Mouse (Mus musculus): ENCODE data around the gene Mthfr. TPM values are rescaled to one million over a fixed set of nuclear protein-coding genes. Genes with fewer than 3 reads are reported as not detected.
"Not testable (repeated sequence)": the region's sequence is repeated elsewhere in the genome, so short reads cannot be mapped to it uniquely, and the experiment has no call there.

Mthfr gene
- total and polyA plus RNA-seq, 3 experiments, result 15.3 to 17.0 (median 16.3) TPM

GRCm38 (mm10) chr4:148044113-148044512, 5.2 kb downstream of the Mthfr start:
- H3K27me3 ChIP-seq (replicated peaks), result no peaks in the 10 kb centered on the region
- peaks cover 59 to 81% of the 10 kb centered on the region in 2 experiments for H3K36me3 ChIP-seq (replicated peaks in 1 of 2; ENCODE audit: control insufficient read depth in 1 of 2, insufficient read depth in 1 of 2, low read length in 1 of 2)
- in situ Hi-C loops (cut with MboI; ENCODE audit: low pct_ligation_motif_present, low pct_unique_long_range_greater_than_20kb, low sequenced_read_pairs), result no loop called here
- H3K27ac ChIP-seq (ENCODE audit: insufficient read depth, low read depth), result no peak overlapping the region
- DNase-seq (ENCODE audit: extremely low read depth), result no peak
- 0 out of 2 replicates have a peak, but pooled peaks cover 6% of the 10 kb centered on the region for H3K79me2 ChIP-seq (replicated peaks; ENCODE audit: control insufficient read depth, extremely low read depth, insufficient read depth, poor library complexity, severe bottlenecking)
- TF ChIP-seq NRF1 (IDR thresholded peaks at IDR 0.05; ENCODE audit: low read depth, low read length), result no peak
- TF ChIP-seq TBP (conservative IDR thresholded peaks at IDR 0.05; ENCODE audit: low read depth, low read length), result no peak
- no peak for TF ChIP-seq ETS1 (conservative IDR thresholded peaks at IDR 0.05; ENCODE audit: low read depth, low read length)
- TF ChIP-seq MEF2A (IDR thresholded peaks at IDR 0.05; ENCODE audit: borderline replicate concordance, low read depth, low read length), result no peak
- no peak for TF ChIP-seq RCOR1 (conservative IDR thresholded peaks at IDR 0.05; ENCODE audit: low read depth, low read length)
- no peak for TF ChIP-seq GABPA (IDR thresholded peaks at IDR 0.05; ENCODE audit: insufficient replicate concordance, low read depth, low read length)
- no peak for TF ChIP-seq JUN (IDR thresholded peaks at IDR 0.05; ENCODE audit: insufficient read depth, low read depth, low read length)
- no peak for TF ChIP-seq MAZ (IDR thresholded peaks at IDR 0.05; ENCODE audit: low read depth, low read length)
- H3K4me3 ChIP-seq (replicated peaks in 1 of 3; ENCODE audit: low read depth in 2 of 3, low read length in 2 of 3, poor library complexity in 1 of 3), result no peak overlapping the region
- H3K9me3 ChIP-seq (replicated peaks; ENCODE audit: low read length), result no peaks in the 10 kb centered on the region
- H3K4me1 ChIP-seq (ENCODE audit: control insufficient read depth in 1 of 2, insufficient read depth in 2 of 2), result peaks cover 11 to 46% of the 10 kb centered on the region in 2 experiments
- H3K9ac ChIP-seq (ENCODE audit: insufficient read depth, low read depth), result no peak overlapping the region
- dilution Hi-C loops (cut with MboI; ENCODE audit: extremely low pct_ligation_motif_present, extremely low pct_unique_long_range_greater_than_20kb, low sequenced_read_pairs), result no loop called here
- H3K4me2 ChIP-seq (ENCODE audit: insufficient read depth, low read depth, poor library complexity, severe bottlenecking), result no peak overlapping the region

GRCm38 (mm10) chr4:148046450-148047031, 7.7 kb downstream of the Mthfr start:
- dilution Hi-C loops (cut with MboI; ENCODE audit: extremely low pct_ligation_motif_present, extremely low pct_unique_long_range_greater_than_20kb, low sequenced_read_pairs) (no loop called here), in situ Hi-C loops (cut with MboI; ENCODE audit: low pct_ligation_motif_present, low pct_unique_long_range_greater_than_20kb, low sequenced_read_pairs) (no loop called here)
- Histone ChIP-seq H3K9ac (ENCODE audit: insufficient read depth, low read depth) (no peak overlapping the region), H3K27me3 (replicated peaks) (no peaks in the 10 kb centered on the region), H3K4me1 (ENCODE audit: control insufficient read depth in 1 of 2, insufficient read depth in 2 of 2) (peaks cover 2 to 27% of the 10 kb centered on the region in 2 experiments; a peak in 2 of 4 replicates), H3K79me2 (replicated peaks; ENCODE audit: control insufficient read depth, extremely low read depth, insufficient read depth, poor library complexity, severe bottlenecking) (no peaks in the 10 kb centered on the region), H3K4me3 (replicated peaks in 1 of 3; ENCODE audit: low read depth in 2 of 3, low read length in 2 of 3, poor library complexity in 1 of 3) (no peak overlapping the region), H3K9me3 (replicated peaks; ENCODE audit: low read length) (no peaks in the 10 kb centered on the region), H3K4me2 (ENCODE audit: insufficient read depth, low read depth, poor library complexity, severe bottlenecking) (no peak overlapping the region), H3K36me3 (replicated peaks in 1 of 2; ENCODE audit: control insufficient read depth in 1 of 2, insufficient read depth in 1 of 2, low read length in 1 of 2) (peaks cover 78 to 92% of the 10 kb centered on the region in 2 experiments), H3K27ac (ENCODE audit: insufficient read depth, low read depth) (no peak overlapping the region)
- TF ChIP-seq UBTF (IDR thresholded peaks at IDR 0.05; ENCODE audit: low read depth, low read length) (no peak), USF1 (IDR thresholded peaks at IDR 0.05; ENCODE audit: low read depth, low read length) (no peak)
- DNase-seq (ENCODE audit: extremely low read depth), result no peak

DNA sequence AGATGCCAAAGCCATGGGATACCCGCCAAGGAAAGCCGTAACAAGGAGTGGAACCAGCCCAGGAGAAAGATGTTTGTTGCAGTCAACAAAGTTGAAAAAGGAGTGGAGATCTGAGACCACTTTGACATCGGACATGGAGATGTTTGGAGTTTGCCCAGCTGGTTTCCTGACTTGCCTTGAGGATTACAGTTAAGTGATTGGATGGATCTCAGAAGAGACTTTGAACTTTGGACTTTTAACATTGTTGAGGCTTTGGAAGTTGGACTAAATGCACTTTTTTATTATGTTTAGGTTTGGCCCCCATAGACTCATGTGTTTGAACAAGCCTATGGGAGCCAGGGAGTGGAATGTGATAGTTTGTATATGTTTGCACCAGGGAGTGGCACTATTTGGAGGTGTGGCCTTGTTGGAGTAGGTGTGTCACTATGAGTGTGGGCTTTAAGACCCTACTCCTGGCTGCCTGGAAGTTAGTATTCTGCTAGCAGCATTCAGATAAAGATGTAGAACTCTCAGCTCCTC, 11.6 kb downstream of the Mthfr start:
- H3K27me3 ChIP-seq (replicated peaks); DNase-seq (ENCODE audit: extremely low read depth); H3K4me1 ChIP-seq (ENCODE audit: control insufficient read depth in 1 of 2, insufficient read depth in 2 of 2); in situ Hi-C loops (cut with MboI; ENCODE audit: low pct_ligation_motif_present, low pct_unique_long_range_greater_than_20kb, low sequenced_read_pairs); H3K4me3 ChIP-seq (replicated peaks in 1 of 3; ENCODE audit: low read depth in 2 of 3, low read length in 2 of 3, poor library complexity in 1 of 3); H3K9ac ChIP-seq (ENCODE audit: insufficient read depth, low read depth); dilution Hi-C loops (cut with MboI; ENCODE audit: extremely low pct_ligation_motif_present, extremely low pct_unique_long_range_greater_than_20kb, low sequenced_read_pairs); H3K9me3 ChIP-seq (replicated peaks; ENCODE audit: low read length); H3K27ac ChIP-seq (ENCODE audit: insufficient read depth, low read depth); H3K79me2 ChIP-seq (replicated peaks; ENCODE audit: control insufficient read depth, extremely low read depth, insufficient read depth, poor library complexity, severe bottlenecking); H3K4me2 ChIP-seq (ENCODE audit: insufficient read depth, low read depth, poor library complexity, severe bottlenecking): not testable (repeated sequence)
- H3K36me3 ChIP-seq (replicated peaks in 1 of 2; ENCODE audit: control insufficient read depth in 1 of 2, insufficient read depth in 1 of 2, low read length in 1 of 2), result peaks cover 82 to 95% of the 10 kb centered on the region in 2 experiments

All from CH12.LX (cell line).